Mouse (Mus musculus): ENCODE data around the gene Srcin1. TPM values are rescaled to one million over a fixed set of nuclear protein-coding genes. Genes with fewer than 3 reads are reported as not detected.
A peak's percentile ranks its signal among the peaks of the same experiment; 100 is the strongest.

The Srcin1 gene
- polyA plus RNA-seq, 1 experiment from 2014 or later, result 0.49 TPM

DNA sequence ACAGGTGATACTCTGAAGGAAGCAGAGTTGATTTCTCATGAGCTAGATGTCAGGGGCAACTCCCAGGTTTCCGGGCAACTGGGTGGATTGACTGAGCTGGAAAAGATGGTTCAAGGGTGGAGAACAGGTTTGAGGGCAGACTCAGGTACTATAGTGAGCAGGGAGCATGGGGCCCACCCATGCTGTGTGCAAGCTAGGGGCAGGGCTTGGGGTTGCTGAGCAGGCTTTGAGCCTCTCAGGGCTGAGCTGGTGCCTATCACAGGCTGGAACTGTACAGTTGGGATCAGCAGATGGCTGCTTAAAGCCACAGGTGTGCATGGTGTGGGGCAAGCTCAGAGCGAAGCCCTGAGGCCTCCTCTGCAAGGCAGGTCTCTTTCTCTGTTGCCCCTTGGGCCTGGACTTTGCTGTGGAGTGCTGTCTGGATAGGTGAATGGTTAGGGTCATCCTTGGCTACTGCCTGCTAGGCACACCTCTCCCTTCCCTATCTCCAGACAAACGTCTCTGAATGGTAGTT lies 114.6 kb downstream of the Srcin1 start:
- H3K4me2 ChIP-seq (replicated peaks; ENCODE audit: low read depth), result no peak overlapping the region
- no peak overlapping the region for H3K4me3 ChIP-seq (ENCODE audit: low read depth, low read length)
- peak overlapping the region; percentile 67; the same call in 1 of the 2 replicates for H3K27ac ChIP-seq (replicated peaks)
- H3K4me1 ChIP-seq (replicated peaks; ENCODE audit: control insufficient read depth, insufficient read depth), result no peaks in the 10 kb centered on the region
- ATAC-seq (ENCODE audit: low FRiP score, low TSS enrichment), result peak; percentile 64
- H3K9ac ChIP-seq (ENCODE audit: low read length), result no peak overlapping the region
- H3K36me3 ChIP-seq (ENCODE audit: control insufficient read depth, insufficient read depth, low read length), result peaks cover 30% of the 10 kb centered on the region
- H3K27me3 ChIP-seq (ENCODE audit: control insufficient read depth, insufficient read depth, low read length), result no peaks in the 10 kb centered on the region
- TF ChIP-seq CTCF (IDR thresholded peaks at IDR 0.05; ENCODE audit: low read depth) (no peak), EP300 (optimal IDR thresholded peaks at IDR 0.05) (no peak)
- DNase-seq (ENCODE audit: low spot score), result no peak
- WGBS, result 84% methylated on average over 3 of the region's 3 CpGs
- H3K9me3 ChIP-seq (ENCODE audit: control insufficient read depth, low read length), result no peaks in the 10 kb centered on the region

Other genes with a start within 250 kb of the Srcin1 start
- gene Gpr179, start 224.1 kb downstream of the Srcin1 start, polyA plus RNA-seq (2015; fragmentation: Nextera tagmentation; extraction: Ambion mirVana), result 0.17 and 0.23 TPM in 2 replicates
- gene Socs7, start 213.6 kb downstream of the Srcin1 start, polyA plus RNA-seq (2015; fragmentation: Nextera tagmentation; extraction: Ambion mirVana), result 1.3 and 1.7 TPM in 2 replicates
- 4.3 and 4.6 TPM in 2 replicates for gene Arhgap23, start 160.7 kb downstream of the Srcin1 start, polyA plus RNA-seq (2015; fragmentation: Nextera tagmentation; extraction: Ambion mirVana)
- gene 4933428G20Rik, start 75.8 kb downstream of the Srcin1 start, polyA plus RNA-seq (2015; fragmentation: Nextera tagmentation; extraction: Ambion mirVana), result 0.16 and 0.25 TPM in 2 replicates
- 9.7 and 10.8 TPM in 2 replicates for gene Epop, start 53.5 kb upstream of the Srcin1 start, polyA plus RNA-seq (2015; fragmentation: Nextera tagmentation; extraction: Ambion mirVana)
- 1.1 TPM in 2 replicates for gene Mllt6, start 87.2 kb upstream of the Srcin1 start, polyA plus RNA-seq (2015; fragmentation: Nextera tagmentation; extraction: Ambion mirVana)
- gene Cisd3, start 109.6 kb upstream of the Srcin1 start, polyA plus RNA-seq (2015; fragmentation: Nextera tagmentation; extraction: Ambion mirVana), result 44.2 TPM in 2 replicates
- gene Pcgf2, start 124.3 kb upstream of the Srcin1 start, polyA plus RNA-seq (2015; fragmentation: Nextera tagmentation; extraction: Ambion mirVana), result 5.9 and 6.6 TPM in 2 replicates
- gene Psmb3, start 127.2 kb upstream of the Srcin1 start, polyA plus RNA-seq (2015; fragmentation: Nextera tagmentation; extraction: Ambion mirVana), result 405 and 438 TPM in 2 replicates
- gene Pip4k2b, start 168.5 kb upstream of the Srcin1 start, polyA plus RNA-seq (2015; fragmentation: Nextera tagmentation; extraction: Ambion mirVana), result 0.73 and 0.75 TPM in 2 replicates
- gene Cwc25, start 190.4 kb upstream of the Srcin1 start, polyA plus RNA-seq (2015; fragmentation: Nextera tagmentation; extraction: Ambion mirVana), result 9.0 TPM in 2 replicates
- not detected in 2 replicates for gene 1700001P01Rik, start 199.7 kb upstream of the Srcin1 start, polyA plus RNA-seq (2015; fragmentation: Nextera tagmentation; extraction: Ambion mirVana)
- 585 and 586 TPM in 2 replicates for gene Rpl23, start 206.3 kb upstream of the Srcin1 start, polyA plus RNA-seq (2015; fragmentation: Nextera tagmentation; extraction: Ambion mirVana)
- 84.0 and 90.1 TPM in 2 replicates for gene Lasp1, start 222.8 kb upstream of the Srcin1 start, polyA plus RNA-seq (2015; fragmentation: Nextera tagmentation; extraction: Ambion mirVana)